Mouse (Mus musculus): Measurements from ENCODE around the gene Dr1.

DNA sequence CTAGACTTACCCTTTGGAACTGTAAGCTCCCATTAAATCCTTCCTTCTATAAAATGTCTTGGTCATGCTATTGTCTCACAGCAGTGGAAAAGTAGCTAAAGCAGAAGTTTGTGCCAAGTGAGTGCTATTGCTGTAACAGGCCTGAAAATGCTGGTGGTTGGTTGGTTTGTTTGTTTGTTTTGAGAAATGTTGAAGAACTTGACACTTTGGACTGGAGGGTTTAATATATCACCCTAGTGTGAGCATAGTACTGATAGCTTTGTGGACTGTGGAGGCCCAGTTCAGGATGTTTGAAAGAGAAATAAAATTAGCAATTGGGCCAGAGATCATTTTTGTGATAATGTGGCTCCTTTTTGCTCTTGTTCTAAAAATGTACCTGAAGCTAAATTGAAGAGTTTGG, 42.5 kb upstream of the Dr1 start:
- TF ChIP-seq EP300 (optimal IDR thresholded peaks at IDR 0.05) (no peak), CTCF (IDR thresholded peaks at IDR 0.05; ENCODE audit: low read depth) (no peak)

Measured in stomach, postnatal 0 days (tissue).